Mouse (Mus musculus): Measurements from ENCODE around the gene Zp2.

DNA sequence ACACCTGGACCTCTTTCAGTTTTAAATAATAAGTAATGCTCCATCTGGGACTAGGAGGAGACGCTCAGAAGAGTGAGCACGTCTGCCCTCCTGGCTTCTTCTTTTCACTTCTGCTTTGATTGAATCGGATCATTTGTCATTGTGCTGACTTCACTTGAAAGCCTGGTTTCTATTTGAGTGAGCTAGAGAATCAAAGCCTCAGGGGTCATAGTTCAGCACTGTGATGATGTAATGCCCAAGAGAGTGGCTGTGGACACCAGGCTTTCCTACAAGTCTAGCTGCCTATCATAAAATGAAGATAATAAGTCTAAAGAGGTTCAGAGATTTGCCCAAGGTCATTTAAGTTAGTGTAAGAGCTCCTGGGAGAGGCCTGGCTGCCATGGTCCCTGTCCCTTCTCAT is 5.2 kb upstream of the Zp2 start:
- TF ChIP-seq CTCF (IDR thresholded peaks at IDR 0.05; ENCODE audit: borderline replicate concordance, control insufficient read depth, extremely low read depth, insufficient read depth, low read length, poor library complexity) (no peak), POLR2A (IDR thresholded peaks at IDR 0.05; ENCODE audit: control insufficient read depth, extremely low read depth, insufficient read depth, low read length, poor library complexity) (no peak)

Measured in thymus, adult 2 months (tissue).